Mouse (Mus musculus) cerebellum, adult 9-11 months (tissue): ENCODE results near the gene Hamp.
A peak's percentile ranks its signal among the peaks of the same experiment; 100 is the strongest.
"Not testable (repeated sequence)": the region's sequence is repeated elsewhere in the genome, so short reads cannot be mapped to it uniquely, and the experiment has no call there.

ENCODE experiments used
- DNase-seq: peaks from one replicate; pipeline ENCODE4 v3.0.0; 2022

Hamp gene

DNA sequence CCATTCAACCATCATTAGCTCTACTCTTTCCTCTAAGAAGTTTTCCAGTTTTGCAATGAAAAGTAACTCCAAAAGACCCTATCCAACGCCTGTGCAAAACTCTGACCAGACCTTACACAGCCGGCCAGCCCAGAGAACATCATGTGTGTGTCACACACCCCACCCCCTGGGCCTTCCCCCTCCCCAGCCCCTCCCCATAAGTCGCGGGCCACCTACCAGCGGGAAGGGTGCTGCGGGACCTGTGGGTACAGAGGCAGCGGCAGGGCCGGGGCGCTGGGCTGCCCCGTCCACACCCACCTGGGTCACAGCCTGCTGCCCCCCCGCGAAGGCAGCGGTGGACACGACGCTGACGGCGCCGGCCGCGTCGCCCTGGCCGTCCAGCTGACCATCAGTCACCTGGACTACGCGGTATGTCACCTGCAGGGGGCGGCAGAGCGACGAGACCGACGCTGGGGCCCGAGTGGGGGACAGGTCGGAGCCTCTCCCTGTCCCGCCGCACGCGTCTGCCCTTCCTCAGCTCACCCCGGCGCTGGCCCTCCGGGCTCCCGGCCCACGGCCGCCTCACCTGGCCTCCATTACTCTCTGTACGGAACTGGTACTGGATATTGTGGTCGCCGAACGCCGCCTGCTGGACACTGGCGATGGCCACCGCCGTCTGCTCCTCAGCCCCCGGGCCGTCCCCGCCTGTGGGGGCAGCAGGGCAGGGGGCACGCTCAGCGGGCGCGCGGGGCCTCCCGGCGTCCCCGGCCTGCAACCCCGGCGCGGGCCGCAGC, 11.9 kb upstream of the Hamp start:
- peak; percentile 95 for DNase-seq

DNA sequence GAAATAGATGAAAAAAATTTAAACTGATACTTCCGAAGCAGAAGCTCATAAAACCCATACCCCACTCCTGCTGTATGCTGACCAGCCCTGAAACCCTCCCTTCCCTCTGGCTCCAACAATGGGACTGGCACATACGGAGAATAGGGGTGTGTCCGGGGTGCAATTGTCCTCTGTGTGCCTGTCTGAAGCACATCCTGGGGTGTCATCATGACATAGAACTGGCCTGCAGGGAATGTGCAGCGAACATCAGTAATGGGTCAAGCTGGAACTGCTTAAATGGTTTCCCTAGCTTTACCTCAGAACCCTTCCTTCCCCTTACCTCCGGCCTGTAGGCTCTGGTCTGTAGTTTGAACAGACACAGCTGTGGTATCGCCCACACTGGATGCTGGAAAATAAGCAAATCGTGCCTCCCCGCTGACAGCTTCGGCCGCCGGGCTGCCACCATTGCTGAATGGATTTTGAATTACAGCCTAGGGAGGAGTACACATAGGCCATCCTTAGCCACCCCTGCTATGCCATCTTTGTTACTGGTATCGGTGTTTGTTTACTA, 11.2 kb upstream of the Hamp start:
- DNase-seq = peak; percentile 55

DNA sequence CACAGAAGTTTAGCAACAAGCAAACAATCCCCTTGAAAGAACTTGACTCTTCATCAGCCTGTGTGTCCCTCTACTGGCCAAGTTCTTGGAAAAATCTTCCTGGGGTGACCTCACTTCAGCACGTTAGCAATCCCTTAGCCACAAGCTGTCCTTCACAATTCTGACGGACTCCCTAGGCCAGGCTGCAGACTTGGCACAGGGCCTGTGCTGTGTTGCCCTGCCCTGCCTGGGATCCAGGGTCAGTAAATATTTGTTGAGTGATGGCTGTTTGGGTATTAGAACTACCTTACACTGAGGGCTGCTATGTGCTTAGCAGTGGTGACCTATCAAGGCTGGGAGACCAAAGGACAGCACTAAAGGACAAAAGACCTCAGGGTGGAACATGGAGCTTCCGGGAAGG, 10.2 kb upstream of the Hamp start:
- peak; percentile 48 for DNase-seq

DNA sequence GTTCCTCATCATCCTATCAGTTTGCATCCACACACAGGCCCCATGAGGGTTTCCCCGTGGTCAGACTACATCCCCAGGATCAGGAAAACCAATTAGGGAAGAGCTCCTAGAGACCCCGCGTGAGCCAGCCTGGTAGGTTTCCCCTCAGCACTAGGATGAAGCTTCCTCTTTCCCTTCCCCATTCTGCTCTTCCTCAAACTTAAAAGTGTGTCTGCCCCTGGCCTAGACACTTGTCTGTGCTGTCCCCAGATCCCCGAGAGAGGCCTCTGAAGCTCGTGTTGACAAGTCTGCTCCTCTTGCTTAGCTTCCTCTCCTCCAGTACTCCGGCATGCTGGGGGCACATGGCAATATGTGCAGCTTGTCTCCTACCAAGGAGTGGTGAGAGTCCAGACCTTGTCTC, 9.6 kb upstream of the Hamp start:
- DNase-seq = no peak

DNA sequence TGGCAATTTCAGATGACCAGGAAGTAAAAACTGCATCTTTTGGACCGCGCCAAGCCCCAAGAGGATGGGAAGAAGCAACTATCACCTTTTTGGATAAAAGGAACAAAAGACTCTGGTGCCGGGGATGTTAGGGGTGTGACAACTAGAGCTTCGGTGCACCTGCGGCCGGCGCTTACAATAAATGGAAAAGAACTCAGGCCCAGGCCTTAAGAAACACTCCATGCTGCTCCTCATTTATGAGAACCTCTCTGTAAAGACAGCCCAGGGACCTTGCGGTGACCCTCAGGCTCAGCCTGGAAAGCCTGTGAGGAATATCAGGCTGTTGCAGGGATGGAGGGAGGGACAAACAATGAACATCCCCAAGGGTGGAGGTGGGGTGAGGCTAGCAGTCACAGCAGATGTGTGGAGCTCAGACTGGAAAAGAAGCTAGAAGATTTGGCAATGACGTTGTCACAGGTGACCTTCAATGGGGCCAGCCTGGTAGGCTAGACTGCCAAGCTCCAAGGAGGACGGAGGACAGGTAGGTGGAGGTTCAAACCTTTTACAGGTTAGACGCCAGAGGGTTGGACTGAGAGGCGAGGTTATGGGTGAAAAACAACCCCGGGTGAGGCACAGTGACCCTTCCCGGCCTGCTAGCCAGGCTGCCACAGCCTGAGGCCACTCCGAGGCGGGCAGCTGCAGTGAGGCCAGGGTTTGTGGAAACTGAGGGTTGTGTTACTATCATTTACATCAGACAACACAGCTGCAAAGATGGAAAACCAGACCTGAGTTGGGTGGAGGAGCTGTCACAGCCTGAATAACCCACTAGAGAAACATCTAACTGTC, 8.8 kb upstream of the Hamp start:
- DNase-seq = no peak

DNA sequence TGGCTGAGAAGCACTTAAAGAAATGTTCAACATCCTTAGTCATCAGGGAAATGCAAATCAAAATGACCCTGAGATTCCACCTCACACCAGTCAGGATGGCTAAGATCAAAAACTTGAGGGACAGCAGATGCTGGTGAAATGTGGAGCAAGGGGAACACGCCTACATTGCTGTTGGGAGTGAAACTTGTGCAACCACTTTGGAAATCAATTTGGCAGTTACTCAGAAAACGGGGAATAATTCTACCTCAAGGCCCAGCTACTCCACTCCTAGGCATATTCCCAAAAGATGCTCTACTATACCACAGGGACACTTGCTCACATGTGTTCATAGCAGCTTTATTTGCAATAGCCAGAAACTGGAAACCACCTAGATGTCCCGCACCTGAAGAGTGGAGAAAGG, 6.1 kb upstream of the Hamp start:
- not testable (repeated sequence) for DNase-seq

DNA sequence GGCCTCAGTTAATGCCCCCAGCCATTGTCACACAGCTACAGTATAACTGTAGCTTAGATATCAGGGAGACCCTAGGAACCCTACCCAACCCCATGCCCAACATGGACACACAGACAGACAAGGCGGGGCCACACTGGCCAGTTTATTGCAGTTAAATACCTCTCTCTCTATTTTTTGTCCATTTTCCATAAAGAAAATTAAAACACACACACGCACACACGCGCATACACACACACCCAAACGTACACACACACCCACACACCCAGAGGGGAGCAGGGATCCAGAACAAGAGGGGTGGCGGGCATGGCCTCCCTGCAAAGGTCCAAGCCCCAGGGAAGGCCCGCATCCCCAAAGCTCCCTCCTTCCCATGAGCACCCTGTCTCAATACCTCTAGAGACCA, 2.0 kb upstream of the Hamp start:
- no peak for DNase-seq

DNA sequence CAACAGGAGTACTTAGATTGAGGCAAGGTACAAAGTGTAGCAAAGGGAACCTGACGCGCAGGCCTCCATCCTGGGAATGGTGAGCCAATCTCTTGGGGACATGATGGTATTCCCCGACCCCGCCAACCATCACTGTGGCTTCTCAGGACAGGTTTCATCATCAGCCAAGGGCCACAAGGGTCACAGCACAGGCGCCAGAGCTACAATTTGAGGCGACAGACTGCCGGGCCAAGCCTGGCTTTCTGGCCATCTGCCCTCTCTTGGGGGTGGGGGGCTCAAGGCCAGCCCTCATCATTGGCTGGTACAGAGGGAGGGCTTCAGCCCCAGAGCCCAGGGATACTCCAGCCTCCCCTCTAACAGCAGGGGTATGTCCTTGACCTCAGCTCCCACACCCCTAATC, 1.6 kb upstream of the Hamp start:
- not testable (repeated sequence) for DNase-seq

DNA sequence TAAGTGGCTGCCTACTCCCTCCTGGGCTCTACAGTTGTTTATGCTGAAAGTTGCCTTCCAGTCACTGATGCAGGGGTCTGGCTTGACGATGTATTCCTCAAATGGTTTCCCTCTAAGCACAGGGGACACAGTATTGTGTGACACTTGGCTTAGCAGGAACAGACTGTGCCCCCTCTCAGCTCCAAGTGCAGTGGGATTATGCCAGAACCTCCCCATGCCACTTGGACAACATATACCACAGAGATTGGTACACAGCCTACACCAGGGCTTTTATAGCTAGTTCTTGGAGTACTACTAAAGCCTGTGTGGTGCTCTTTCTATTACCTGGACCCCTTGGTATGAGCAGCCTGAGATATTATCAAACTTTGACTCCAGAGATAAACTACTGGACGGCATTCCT, 874 bp upstream of the Hamp start:
- not testable (repeated sequence) for DNase-seq

DNA sequence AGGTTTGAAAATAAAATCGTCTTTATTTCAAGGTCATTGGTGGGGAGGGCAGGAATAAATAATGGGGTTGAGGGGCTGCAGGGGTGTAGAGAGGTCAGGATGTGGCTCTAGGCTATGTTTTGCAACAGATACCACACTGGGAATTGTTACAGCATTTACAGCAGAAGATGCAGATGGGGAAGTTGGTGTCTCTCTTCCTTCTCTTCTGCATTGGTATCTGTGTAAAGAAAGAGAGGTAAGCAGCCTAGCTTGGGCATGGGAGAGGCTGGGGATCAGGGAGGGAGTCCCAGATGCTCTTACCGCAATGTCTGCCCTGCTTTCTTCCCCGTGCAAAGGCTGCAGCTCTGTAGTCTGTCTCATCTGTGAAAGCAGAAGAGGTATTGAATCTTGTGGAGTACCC, 1.5 kb downstream of the Hamp start:
- DNase-seq = not testable (repeated sequence)

DNA sequence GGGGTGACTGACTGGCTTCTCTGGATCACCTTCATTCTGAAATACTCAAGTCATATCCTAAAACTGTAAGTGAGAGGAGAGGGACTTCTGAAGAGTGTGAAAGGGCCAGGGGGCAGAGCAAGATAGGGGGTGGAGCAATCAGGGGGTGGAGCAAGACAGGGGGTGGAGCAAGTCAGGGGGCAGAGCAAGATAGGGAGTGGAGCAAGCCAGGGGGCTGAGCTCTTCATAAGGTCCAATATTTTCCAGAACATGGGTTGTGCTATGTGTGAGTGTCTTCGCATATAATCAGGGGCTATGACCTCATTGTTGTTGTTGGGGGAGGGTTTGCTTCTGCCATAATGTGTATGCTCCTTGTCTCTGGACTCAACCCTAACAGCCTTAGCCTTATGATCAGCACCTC, 3.8 kb downstream of the Hamp start:
- not testable (repeated sequence) for DNase-seq

DNA sequence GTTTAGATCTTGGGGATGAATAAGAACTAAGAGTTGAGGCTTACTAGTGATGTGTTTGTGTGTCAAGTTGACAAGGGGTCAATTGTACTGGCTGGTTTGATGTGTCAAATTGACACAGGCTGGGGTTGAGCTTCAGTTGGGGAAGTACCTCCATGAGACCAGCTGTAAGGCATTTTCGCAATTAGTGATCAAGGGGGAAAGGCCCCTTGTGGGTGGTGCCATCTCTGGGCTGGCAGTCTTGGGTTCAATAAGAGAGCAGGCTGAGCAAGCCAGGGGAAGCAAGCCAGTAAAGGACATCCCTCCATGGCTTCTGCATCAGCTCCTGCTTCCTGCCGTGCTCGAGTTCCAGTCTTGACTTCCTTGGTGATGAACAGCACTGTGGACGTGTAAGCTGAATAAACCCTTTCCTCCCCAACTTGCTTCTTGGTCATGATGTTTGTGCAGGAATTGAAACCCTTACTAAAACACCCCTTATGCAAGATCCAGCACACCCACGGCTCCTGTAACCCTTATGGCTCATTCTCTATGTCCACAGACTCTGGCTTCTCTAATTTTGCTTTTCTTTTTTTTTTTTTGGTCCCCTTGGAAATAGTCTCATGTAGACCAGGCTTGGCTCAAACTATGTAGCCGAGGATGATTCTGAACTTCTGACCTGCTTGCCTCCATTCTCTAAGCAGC, 8.3 kb downstream of the Hamp start:
- not testable (repeated sequence) for DNase-seq

DNA sequence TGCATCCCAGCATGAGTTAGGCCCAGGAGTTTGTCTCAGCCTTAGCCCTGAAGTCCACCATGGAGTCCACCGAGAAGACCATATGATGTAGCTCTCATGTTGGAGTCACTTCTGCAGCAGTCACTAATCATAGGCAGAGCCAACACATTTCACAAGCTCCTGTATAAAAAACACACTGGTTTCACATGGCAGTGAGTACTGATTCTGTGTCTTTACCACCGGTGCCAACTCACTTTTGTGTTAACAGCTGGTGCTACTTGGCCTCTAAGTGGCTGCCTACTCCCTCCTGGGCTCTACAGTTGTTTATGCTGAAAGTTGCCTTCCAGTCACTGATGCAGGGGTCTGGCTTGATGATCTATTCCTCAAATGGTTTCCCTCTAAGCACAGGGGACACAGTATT, 19.3 kb downstream of the Hamp start, which contains the start of gene Hamp2:
Gene Hamp2, minus strand, starts transcription at position 101 of the 400 bp plus-strand sequence.
- DNase-seq = not testable (repeated sequence)

DNA sequence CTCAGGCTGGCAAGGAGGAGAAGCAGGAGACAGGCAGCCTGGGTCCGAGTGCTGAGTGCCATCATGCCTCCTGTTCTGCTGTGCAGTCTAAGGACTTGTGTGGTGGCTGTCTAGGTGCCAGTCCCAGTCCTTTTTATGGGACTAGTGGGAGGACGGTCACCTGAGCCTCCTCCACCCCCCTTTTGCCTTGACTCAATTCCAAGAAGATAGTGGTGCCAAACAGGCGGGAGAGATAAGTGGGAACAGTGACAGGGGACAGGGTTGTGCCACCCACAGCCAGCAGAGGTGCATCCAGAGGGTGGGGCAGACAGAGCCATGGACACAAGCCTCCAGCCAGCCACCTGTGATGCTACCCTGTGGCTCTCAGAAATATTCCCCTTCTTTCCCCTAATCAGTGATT, 19.8 kb downstream of the Hamp start:
- no peak for DNase-seq

DNA sequence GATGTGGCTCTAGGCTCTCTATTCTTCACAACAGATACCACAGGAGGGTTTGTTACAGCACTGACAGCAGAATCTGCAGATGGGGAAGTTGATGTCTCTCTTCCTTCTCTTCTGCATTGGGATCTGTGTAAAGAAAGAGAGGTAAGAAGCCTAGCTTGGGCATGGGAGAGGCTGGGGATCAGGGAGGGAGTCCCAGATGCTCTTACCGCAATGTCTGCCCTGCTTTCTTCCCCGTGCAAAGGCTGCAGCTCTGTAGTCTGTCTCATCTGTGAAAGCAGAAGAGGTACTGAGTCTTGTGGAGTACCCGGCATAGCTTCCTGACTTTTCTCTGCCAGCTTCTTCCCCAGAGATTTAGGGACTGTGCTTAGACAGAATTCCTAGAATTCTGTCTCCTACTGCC, 21.3 kb downstream of the Hamp start:
- DNase-seq = not testable (repeated sequence)

DNA sequence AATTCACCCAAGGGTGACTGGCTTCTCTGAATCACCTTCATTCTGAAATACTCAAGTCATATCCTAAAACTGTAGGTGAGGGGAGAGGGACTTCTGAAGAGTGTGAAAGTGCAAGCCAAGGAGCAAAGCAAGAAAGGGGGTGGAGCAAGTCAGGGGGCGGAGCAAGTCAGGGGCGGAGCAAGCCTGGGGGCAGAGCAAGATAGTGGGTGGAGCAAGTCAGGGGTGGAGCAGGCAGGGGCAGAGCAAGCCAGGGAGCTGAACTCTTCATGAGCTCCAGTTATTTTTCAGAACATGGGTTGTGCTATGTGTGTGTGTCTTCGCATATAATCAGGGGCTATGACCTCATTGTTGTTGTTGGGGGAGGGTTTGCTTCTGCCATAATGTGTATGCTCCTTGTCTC, 23.6 kb downstream of the Hamp start:
- DNase-seq = no peak

DNA sequence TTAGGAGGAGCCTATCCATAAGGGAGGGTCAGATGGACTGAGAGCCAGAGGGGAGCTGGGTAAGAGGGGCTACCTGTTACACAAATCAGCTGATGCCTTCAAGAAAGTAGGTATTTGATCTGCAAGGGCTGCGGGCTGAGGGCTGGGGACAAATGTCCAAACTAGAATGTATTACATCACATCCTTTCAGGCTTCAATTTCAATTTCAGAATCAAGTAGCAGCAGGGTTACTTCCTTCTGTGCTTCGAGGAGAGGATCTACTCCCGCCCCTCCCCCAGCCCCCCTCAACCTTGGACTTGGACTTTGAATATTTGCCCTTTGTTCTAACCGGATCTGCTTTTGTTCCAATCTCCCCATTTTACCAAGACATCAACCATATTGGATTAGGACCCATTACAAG, 26.6 kb downstream of the Hamp start:
- DNase-seq = no peak

DNA sequence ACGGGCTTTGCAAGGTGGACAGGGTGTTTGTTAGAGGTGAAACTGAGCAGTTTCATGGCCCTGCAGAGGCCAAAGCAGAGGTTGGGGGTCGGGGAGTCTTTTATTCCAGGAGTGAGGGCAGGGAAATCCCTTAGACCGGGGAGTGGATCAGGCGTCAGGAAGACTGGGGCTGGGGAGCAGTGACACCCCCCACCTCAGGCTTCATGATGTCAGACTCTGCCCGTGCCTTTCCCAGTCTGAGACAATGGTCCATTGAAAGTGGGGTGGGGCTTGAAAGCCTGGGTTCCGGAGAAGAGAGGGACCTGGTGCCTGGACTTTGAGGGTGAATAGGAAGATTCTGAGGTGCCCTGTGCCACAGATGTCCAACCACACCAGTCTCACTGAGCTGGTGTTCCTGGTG, 27.1 kb downstream of the Hamp start:
- DNase-seq = no peak

DNA sequence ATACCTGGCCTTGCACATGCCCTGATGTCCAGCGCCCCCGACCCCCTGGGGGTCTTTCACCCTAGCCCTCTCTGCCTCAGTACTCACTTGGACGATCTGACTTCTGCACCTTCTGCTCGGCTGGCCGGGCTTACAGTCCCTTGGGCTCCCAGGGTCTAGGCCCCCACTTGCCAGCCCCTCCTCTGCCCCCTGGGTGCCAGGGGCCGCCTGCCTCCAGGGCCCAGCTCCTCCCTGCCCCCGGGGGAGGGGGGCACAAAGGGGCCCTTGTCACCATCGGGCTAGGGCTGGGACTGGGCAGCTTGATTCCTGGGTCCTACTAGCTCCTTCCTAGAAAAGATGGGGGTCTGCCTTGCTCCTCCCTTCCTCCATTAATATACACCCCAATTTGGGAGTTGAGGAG, 29.1 kb downstream of the Hamp start, which contains the start of gene Mag:
Gene Mag, minus strand, starts transcription at position 142 of the 400 bp plus-strand sequence.
- peak; percentile 27 for DNase-seq

DNA sequence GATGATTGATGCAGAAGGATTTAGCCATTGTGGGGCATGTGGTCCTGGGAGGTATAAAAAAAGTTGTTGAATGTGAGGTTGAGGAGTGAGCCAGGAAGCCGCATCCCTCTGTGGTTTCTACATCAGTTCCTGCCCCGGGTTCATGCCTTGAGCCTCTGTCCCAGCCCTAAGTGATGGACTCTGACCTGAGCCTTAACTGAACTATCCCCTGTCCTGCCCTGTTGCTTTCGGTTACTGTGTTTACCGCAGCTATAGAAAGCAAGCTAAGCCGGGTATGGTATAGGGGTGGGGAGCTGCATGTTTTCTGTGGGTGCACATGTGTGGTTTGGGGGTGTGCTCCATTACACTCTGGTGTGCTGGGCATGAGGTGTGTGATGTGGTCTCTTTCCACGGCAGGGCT, 34.1 kb downstream of the Hamp start:
- DNase-seq = no peak

DNA sequence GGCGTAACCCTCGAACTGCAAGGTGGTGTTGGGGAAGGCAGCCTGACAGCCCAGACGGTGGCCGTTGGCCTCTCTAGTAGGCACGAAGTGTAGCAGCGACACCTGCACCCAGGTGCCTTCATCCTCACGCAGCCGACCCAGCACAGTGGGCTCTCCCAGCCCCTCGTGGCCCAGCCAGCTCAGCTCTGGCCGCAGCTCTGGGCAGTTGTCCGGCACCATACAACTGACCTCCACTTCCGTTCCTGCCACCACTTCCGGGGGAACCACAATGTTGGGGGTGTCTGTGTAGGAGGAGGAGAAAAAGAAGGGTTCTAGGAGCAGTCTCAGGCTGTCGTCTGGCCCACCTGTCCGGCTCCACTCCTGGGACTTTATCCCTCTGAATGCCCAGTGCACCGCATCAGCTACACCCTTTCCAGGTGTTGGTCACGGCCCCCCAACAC, 34.8 kb downstream of the Hamp start:
- no peak for DNase-seq

DNA sequence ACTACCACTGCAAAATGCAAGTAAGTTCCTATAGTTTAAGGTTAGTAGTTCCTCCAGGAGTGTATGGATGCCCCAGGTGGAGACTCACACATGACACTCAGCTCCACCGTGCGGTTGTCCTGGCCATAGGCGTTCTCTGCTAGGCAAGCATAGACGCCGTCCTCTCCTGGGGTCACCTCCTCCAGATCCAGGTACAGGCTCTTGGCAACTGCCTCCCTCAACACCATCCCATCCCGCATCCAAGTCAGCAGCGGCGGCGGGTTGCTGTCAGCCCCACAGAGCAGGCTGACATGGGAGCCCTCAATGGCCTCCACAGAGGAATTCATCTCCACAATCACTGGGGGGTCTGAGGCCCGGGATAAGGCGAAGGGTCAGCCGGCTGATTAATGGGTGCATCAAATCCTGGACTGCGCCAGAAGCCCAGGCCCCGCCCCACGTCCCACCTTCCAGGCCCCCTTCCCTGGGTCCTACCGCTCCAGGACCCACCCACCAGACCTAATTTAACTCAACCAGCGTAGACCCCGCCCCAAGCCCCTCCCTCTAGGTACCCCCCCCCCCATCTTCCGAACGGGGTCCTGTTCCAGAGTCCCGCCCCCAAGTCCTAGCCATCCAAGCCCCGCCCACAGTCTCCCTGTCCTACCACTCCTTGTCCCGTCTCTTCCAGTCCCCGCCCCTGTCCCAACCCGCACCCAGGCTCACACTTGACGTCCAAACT, 35.4 kb downstream of the Hamp start:
- DNase-seq = no peak

DNA sequence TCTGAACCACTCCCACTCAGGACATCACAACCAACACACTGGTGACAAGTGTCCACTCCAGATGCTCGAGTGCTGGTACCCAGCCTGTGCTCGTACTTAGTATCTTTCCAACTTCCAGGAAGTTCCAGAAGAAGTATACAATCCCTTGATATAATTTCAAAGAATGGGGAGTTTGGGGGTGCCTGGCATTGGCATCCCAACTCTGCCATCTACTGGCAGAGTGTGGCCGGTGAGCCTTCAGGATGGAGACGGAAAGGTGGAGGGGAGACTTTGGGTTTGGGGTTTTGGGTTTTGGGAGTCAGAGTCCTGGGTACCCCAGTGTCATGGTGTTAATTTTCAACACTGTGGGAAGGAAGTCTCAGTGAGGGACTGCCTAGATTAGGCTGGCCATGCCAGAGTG, 39.8 kb downstream of the Hamp start:
- no peak for DNase-seq
